Mouse (Mus musculus) cerebellum, adult 18-20 months (tissue): ENCODE results near the gene Rreb1.

Experiments
- DNase-seq, 2 experiments: peaks; one replicate each; pipeline ENCODE4 v3.0.0; 2021

Gene Rreb1

DNA sequence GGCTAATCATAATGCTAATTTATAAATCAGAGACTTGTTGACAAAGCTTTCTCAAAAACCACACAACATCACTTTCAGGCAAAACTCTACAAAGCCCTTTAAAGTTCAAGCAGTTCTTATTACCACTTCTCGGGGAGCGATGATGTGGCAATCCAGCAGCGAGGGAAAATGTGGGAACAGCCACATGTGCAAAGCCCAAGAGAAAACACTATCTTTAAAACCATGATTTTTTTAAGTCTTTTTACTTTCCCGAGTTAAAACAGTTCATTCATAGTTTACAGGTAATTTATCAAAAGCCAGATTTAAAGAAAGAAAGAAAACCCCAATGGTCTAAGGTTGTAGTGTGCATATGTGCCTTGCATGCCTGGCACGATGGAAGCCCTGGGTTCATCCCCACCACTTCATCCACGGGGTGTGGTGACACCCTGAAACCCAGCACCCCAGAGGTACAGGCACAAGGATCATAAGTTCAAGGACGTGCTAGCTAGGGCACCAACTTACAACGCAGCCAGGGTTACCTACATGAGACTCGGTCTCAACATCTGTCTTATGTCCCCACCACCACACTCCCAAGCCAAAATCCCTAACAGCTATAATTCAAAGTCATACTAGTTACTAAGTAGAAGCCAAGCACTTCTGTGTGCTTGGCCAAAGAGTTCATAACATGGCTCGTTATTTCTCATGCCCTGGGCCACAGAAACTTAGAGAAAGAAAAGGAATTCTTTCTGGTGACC, 214.6 kb downstream of the Rreb1 start:
- DNase-seq = no peak

DNA sequence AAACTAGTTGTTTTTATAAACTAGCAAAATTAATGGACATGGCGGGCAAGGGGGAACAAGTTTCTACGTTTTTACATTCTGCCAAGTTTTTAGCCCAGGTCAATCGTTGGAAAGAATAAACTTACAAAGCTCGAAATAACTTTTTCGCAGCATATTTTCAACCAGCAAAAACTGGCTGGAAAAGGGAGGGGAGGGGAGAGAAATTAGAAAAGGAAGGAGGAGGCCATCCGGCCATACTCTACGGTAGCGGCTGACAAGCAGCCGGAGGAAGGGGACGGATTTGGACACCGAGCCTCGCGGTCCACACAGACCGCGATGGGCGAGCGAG, 215.1 kb downstream of the Rreb1 start:
- DNase-seq = no peak

DNA sequence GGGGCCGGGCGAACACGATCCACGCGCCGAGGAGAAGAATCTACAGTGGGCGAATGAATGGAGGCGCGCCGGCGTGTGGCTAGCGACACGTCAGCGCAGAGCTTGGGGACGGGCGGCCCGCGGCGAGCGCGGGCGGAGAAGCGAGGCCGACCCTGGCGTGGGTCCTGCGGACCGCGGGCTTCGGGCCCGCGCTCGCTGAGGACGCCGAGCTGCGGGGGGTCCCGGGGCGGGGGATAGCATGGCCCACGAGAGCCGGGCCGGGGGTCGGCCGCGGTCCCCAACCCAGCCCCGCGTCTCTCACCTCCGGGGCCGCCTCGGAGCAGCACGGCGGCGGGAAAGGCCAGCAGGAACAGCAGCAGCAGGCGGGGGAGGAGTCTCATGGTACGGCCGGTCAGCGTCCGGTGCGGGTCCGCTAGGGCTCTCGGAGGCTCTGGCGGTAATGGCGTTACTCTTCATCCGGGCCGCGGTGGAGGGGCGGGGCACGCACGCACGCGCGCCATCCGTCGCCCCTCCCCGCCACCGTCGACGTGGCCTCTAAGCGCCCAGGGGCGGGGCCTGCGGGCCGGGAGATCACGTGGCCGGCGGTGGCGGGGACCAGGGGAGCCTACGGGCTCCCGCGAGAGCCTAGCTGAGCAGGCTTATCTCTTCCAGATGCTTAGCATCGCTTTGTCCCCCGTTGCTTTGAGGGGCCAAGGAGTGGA, 215.7 kb downstream of the Rreb1 start, which contains the start of gene Ssr1:
TSS of gene Ssr1 (minus strand) at position 514 of the 701 bp plus-strand sequence.
- DNase-seq = peak; percentile 97 to 99

DNA sequence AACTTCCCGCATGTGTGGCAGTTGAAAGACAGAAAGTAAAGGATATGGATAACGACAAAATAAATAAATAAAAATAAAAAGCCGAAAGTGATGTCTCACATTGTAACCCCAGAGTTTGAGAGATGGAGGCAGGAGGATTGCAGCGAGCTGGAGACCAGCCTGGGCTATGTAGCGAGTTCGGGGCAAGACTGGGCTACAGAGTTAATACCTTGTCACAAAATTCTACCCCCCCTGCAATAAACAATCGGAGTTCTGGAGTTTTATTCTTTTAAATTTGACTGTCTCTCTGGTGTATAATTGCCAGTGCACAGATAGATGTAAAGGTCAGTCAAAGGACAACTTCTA, 216.2 kb downstream of the Rreb1 start:
- DNase-seq = no peak

DNA sequence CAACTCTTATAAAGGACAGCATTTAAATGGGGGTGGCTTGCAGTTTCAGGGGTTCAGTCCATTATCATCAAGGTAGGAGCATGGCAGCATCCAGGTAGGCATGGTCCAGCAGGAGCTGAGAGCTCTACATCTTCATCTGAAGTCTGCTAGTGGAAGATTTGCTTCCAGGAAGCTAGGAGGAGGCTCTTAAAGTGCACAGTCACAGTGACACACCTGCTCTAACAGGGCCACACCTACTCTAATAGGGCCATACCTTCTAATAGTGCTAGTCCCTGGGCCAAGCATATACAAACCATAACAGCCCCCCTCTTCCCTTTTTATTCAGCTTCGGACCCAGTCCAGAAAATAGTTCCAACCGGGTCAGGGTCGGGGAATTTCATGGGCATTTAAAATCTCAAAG, 221.5 kb downstream of the Rreb1 start:
- DNase-seq = no peak
